In genomic region chr3:38591531-38591930, GRCm38 (mm10) we compare ENCODE assay signal across 16 mouse cellular contexts.
DNase-seq lines count a peak whose midpoint lies in the region; TF ChIP-seq lines count a peak whose summit lies in the region.
"Had no signal": no experiment of that assay in that cellular context is flagged by ENCODE, and none has a peak within 500 bp of the region (broad histone marks: within the 10 kb centered on the region; RNA-seq: fewer than 3 reads in every experiment).

No protein-coding gene starts in this region.

- no peak overlapping the region for H3K4me3 ChIP-seq in myocyte

- H3K79me2 ChIP-seq in myocyte (ENCODE audit: control insufficient read depth, insufficient read depth) = no peaks in the 10 kb centered on the region

- no peak for DNase-seq in adrenal gland, adult 2 months
- DNase-seq: adrenal gland, adult 8-10 months; adrenal gland, postnatal 10 days; adrenal gland, postnatal 14 days; adrenal gland, postnatal 25 days; adrenal gland, postnatal 36 days; B cell, adult 2 months; cerebellum, adult 11 months; cerebellum, adult 11-12 months; cerebellum, adult 18-20 months; cerebellum, adult 2 months; cerebellum, adult 8-10 months had no signal

- H3K27me3 ChIP-seq in myocyte (ENCODE audit: control insufficient read depth, insufficient read depth, insufficient read length) = no peaks in the 10 kb centered on the region
- H3K27me3 ChIP-seq: CH12.LX, Patski had no signal

- TF ChIP-seq POLR2A in myocyte (IDR thresholded peaks at IDR 0.05; ENCODE audit: insufficient read length, low read depth) = no peak

- no peaks in the 10 kb centered on the region for H3K36me3 ChIP-seq in myocyte (ENCODE audit: control insufficient read depth, insufficient read depth)
- H3K36me3 ChIP-seq: G1E had no signal

- no peak overlapping the region for H3ac ChIP-seq in myocyte (ENCODE audit: control insufficient read depth, insufficient read length)

- no peak overlapping the region for H3K4me2 ChIP-seq in myocyte (ENCODE audit: low read depth)

TF ChIP-seq in myocyte, 11 proteins besides CTCF, POLR2A, EP300 and RAD21:
- peak in 2 of 3 experiments; percentile 54 to 76 for TF ChIP-seq MYOD1 (IDR thresholded peaks at IDR 0.05; ENCODE audit: control insufficient read depth in 1 of 3, insufficient read length in 2 of 3, low read depth in 2 of 3)
- no peak for TF ChIP-seq SRF (IDR thresholded peaks at IDR 0.05; ENCODE audit: control insufficient read depth, insufficient read length, low read depth)
- no peak for TF ChIP-seq CEBPB (IDR thresholded peaks at IDR 0.05; ENCODE audit: insufficient read depth, poor library complexity, severe bottlenecking)
- TF ChIP-seq MYOG (IDR thresholded peaks at IDR 0.05; ENCODE audit: control insufficient read depth in 1 of 3, insufficient read depth in 1 of 3, insufficient read length in 2 of 3, low read depth in 2 of 3) = peak in 1 of 3 experiments; percentile 37
TF ChIP-seq in myocyte: peak in this region for 2.
